ENCODE assay signal across 8 mouse cellular contexts in the genomic region with DNA sequence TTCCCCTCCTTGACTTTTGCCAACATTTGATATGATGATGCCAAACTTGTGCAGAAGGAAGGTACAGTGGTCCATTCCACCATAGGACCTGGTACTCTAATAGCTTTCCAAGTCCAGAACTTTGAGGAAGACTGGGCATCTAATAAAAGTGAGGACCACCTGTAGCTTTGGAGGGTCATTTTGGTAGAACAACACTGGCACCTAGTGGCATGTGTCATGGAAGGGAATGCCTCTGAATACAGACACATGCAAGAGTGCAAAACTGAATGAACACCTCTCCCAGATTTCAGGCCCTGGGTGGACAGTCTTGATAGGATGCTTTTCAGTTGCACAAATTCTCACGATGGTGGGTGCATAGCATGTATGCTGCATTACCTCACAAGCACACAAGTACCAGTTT.
DNase-seq lines count a peak whose midpoint lies in the region; ATAC-seq lines count a peak whose summit lies in the region.

No protein-coding gene starts in this region.

- no peak for ATAC-seq in granulocyte monocyte progenitor cell, adult 5-6 weeks (replicated peaks; ENCODE audit: poor library complexity, severe bottlenecking)
- no peak for ATAC-seq in megakaryocyte progenitor cell, adult 5-6 weeks (replicated peaks; ENCODE audit: poor library complexity)

- intact Hi-C loops in heart, postnatal 25 days (cut with DNase I) = loop anchor here (5.0 kb wide), 2 partner anchors 61 to 286 kb away; no protein-coding TSS in a partner anchor

- peak; percentile 23 to 53 for DNase-seq in heart, adult 18-20 months
- DNase-seq in heart, postnatal 25 days (ENCODE audit: low spot score) = no peak
- peak; percentile 25 for DNase-seq in lung, postnatal 10 days
- no peak for DNase-seq in lung, adult 18-20 months
- peak; percentile 43 for DNase-seq in embryo, embryonic 10 days (ENCODE audit: low spot score)
- peak; percentile 34 to 50 for DNase-seq in layer of hippocampus, postnatal 14 days (ENCODE audit: low spot score in 2 of 2)

Comparison
In these comparisons a context has a peak if more than half of its experiments do, and no peak if none do; other contexts are left out.
1. DNase-seq: peak in heart, adult 18-20 months (2 of 2), lung, postnatal 10 days (single experiment), embryo, embryonic 10 days (single experiment) and layer of hippocampus, postnatal 14 days (2 of 2); none in heart, postnatal 25 days (single experiment) and lung, adult 18-20 months (0 of 2).